12 mouse cellular contexts compared by ENCODE assay signal in the genomic region with DNA sequence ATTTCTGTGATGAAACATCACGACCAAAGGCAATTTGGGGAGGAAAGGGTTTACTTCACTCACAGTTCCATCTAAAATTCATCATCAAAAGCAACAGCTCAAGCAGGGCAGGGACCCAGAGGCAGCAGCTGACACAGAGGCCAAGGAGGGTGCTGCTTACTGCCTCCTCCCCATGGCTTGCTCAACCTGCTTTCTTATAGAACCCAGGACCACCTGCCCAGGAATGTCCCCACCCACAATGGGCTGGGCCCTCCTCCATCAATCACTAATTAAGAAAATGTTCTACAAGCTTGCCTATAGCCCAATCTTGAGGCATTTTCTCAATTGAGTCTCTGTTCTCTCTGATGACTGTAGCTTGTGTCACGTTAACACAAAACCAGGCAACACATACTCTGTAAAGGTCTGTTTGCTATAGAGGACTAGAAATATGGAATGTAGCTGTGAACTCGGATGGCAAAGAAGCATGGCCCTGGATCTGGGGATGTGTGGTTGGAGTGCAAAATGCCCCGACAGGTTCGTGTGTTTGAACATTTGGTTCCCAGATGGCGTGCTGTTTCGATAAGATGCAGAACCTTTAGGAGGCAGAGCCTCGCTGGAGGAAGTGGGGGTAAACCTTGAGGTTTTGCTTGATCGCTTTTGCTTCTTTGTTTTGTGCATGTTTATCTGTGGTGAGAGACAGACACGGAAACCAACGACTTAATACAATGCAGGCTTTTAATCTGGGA.
DNase-seq lines count a peak whose midpoint lies in the region; ATAC-seq lines count a peak whose summit lies in the region.
"Had no signal": no experiment of that assay in that cellular context is flagged by ENCODE, and none has a peak within 500 bp of the region (broad histone marks: within the 10 kb centered on the region; RNA-seq: fewer than 3 reads in every experiment).

No protein-coding gene starts in this region.

- ATAC-seq in forebrain, embryonic 13.5 days: peak; percentile 34; the same call in 1 of the 2 replicates
- ATAC-seq in forebrain, embryonic 12.5 days (ENCODE audit: low FRiP score): no peak
- peak; percentile 22 to 51; a peak in 2 of 4 replicates for ATAC-seq in hematopoietic stem cell, adult 5-6 weeks (replicated peaks in 1 of 2; ENCODE audit: insufficient read depth in 1 of 2, low FRiP score in 2 of 2, low TSS enrichment in 1 of 2, low read depth in 1 of 2, poor library complexity in 2 of 2, severe bottlenecking in 2 of 2)

- peak overlapping the region; percentile 59; the same call in 1 of the 2 replicates for H3K27ac ChIP-seq in forebrain, embryonic 13.5 days
- no peak overlapping the region for H3K27ac ChIP-seq in forebrain, embryonic 12.5 days
- H3K27ac ChIP-seq: embryonic facial prominence, embryonic 13.5 days; hindbrain, embryonic 12.5 days; liver, embryonic 14.5 days had no signal

- no peak overlapping the region for H3K4me3 ChIP-seq in forebrain, embryonic 13.5 days
- no peak overlapping the region for H3K4me3 ChIP-seq in forebrain, embryonic 12.5 days (replicated peaks)
- H3K4me3 ChIP-seq: embryonic facial prominence, embryonic 13.5 days; hindbrain, embryonic 12.5 days had no signal

- H3K27me3 ChIP-seq in forebrain, embryonic 13.5 days: no peaks in the 10 kb centered on the region
- H3K27me3 ChIP-seq in forebrain, embryonic 12.5 days: peaks cover 17% of the 10 kb centered on the region; the same call in 1 of the 2 replicates
- H3K27me3 ChIP-seq: embryonic facial prominence, embryonic 13.5 days; hindbrain, embryonic 12.5 days had no signal

- no peaks in the 10 kb centered on the region for H3K9me3 ChIP-seq in forebrain, embryonic 13.5 days (replicated peaks)
- no peaks in the 10 kb centered on the region for H3K9me3 ChIP-seq in forebrain, embryonic 12.5 days
- H3K9me3 ChIP-seq: embryonic facial prominence, embryonic 13.5 days; hindbrain, embryonic 12.5 days had no signal

- H3K36me3 ChIP-seq in forebrain, embryonic 13.5 days (ENCODE audit: poor library complexity, severe bottlenecking): no peaks in the 10 kb centered on the region
- no peaks in the 10 kb centered on the region for H3K36me3 ChIP-seq in forebrain, embryonic 12.5 days (replicated peaks)
- H3K36me3 ChIP-seq: embryonic facial prominence, embryonic 13.5 days; hindbrain, embryonic 12.5 days had no signal

- intact Hi-C loops in left cerebral cortex, postnatal 14 days (cut with DNase I): no loop called here

- WGBS in forebrain, embryonic 13.5 days: 58% methylated on average over 11 of the region's 11 CpGs
- 58% methylated on average over 11 of the region's 11 CpGs for WGBS in forebrain, embryonic 12.5 days

- no peak overlapping the region for H3K4me2 ChIP-seq in forebrain, embryonic 13.5 days
- H3K4me2 ChIP-seq in forebrain, embryonic 12.5 days: no peak overlapping the region
- H3K4me2 ChIP-seq: embryonic facial prominence, embryonic 13.5 days; hindbrain, embryonic 12.5 days had no signal

- H3K4me1 ChIP-seq in forebrain, embryonic 13.5 days: peaks cover 27% of the 10 kb centered on the region
- peaks cover 10% of the 10 kb centered on the region for H3K4me1 ChIP-seq in forebrain, embryonic 12.5 days
- H3K4me1 ChIP-seq: hindbrain, embryonic 12.5 days had no signal

- H3K9ac ChIP-seq in forebrain, embryonic 13.5 days: peak overlapping the region; percentile 21; the same call in 1 of the 2 replicates
- no peak overlapping the region for H3K9ac ChIP-seq in forebrain, embryonic 12.5 days
- H3K9ac ChIP-seq: embryonic facial prominence, embryonic 13.5 days; hindbrain, embryonic 12.5 days; liver, embryonic 14.5 days had no signal

- DNase-seq in CD4-positive, CD25-positive, alpha-beta regulatory T cell, adult 2 months (ENCODE audit: low read depth, low spot score): peak; percentile 68
- DNase-seq in naive thymus-derived CD4-positive, alpha-beta T cell, adult 2 months (ENCODE audit: low read depth): peak; percentile 83
- no peak for DNase-seq in ovary, postnatal 14 days (ENCODE audit: low spot score)
- DNase-seq in left cerebral cortex, postnatal 14 days (ENCODE audit: low spot score in 2 of 2): no peak
- no peak for DNase-seq in kidney, adult 18-20 months
- DNase-seq: gastrocnemius, postnatal 10 days had no signal

Comparison
In these comparisons a context has a peak if more than half of its experiments do, and no peak if none do; other contexts are left out.
1. DNase-seq: peak in CD4-positive, CD25-positive, alpha-beta regulatory T cell, adult 2 months (single experiment) and naive thymus-derived CD4-positive, alpha-beta T cell, adult 2 months (single experiment); none in ovary, postnatal 14 days (single experiment), left cerebral cortex, postnatal 14 days (0 of 2) and kidney, adult 18-20 months (single experiment).